Mouse (Mus musculus) heart, adult 2 months (tissue): Measurements from ENCODE around the gene Actl6b. TPM values are rescaled to one million over a fixed set of nuclear protein-coding genes. Genes with fewer than 3 reads are reported as not detected.
A peak's percentile ranks its signal among the peaks of the same experiment; 100 is the strongest.

ENCODE experiments used
- DNase-seq, 2 experiments: peaks; one replicate each; pipeline ENCODE4 v3.0.0; 2021
- H3K27ac ChIP-seq: fragments of 200-600 bp; 2 replicates; pipeline ENCODE4 v1.8.1; 2022
- H3K27me3 ChIP-seq: fragments of 200-500 bp; 2 replicates; pipeline ENCODE4 v1.6.1; 2012; ENCODE audit warnings: mild to moderate bottlenecking, low read length, inconsistent platforms, mixed read lengths; ENCODE audit not compliant: control insufficient read depth, insufficient read depth
- H3K36me3 ChIP-seq: fragments of 200-500 bp; 2 replicates; pipeline ENCODE4 v1.6.1; 2012; ENCODE audit warnings: low read length, inconsistent platforms; ENCODE audit not compliant: control insufficient read depth, insufficient read depth
- H3K4me1 ChIP-seq: fragments of 200-500 bp; 2 replicates; pipeline ENCODE4 v1.6.1; 2011; ENCODE audit warnings: low read length; ENCODE audit not compliant: control insufficient read depth, insufficient read depth
- H3K4me3 ChIP-seq: fragments of 200-600 bp; 2 replicates; pipeline ENCODE4 v1.8.1; 2022
- H3K79me2 ChIP-seq: fragments of 200-500 bp; replicated peaks from 2 replicates; pipeline ENCODE4 v1.6.1; 2012; ENCODE audit warnings: mild to moderate bottlenecking, inconsistent platforms, low read length, moderate library complexity, mixed read lengths; ENCODE audit not compliant: control insufficient read depth, insufficient read depth
- H3K9ac ChIP-seq: fragments of 200-500 bp; 2 replicates; pipeline ENCODE4 v1.6.1; 2012; ENCODE audit warnings: low read depth, mild to moderate bottlenecking, control low read depth, inconsistent platforms, low read length, mixed read lengths
- CTCF ChIP-seq: fragments of 200-600 bp; IDR thresholded peaks from 2 replicates; pipeline ENCODE4 v1.8.1; 2022; ENCODE audit warnings: antibody characterized with exemption, mild to moderate bottlenecking, moderate library complexity
- EP300 ChIP-seq: fragments of 200-500 bp; IDR thresholded peaks from 2 replicates; pipeline ENCODE4 v1.6.1; 2011; ENCODE audit warnings: low read depth, low read length, control low read depth; ENCODE audit not compliant: insufficient read depth
- POLR2A ChIP-seq: fragments of 200-500 bp; IDR thresholded peaks from 2 replicates; pipeline ENCODE4 v1.6.1; 2011; ENCODE audit warnings: mild to moderate bottlenecking, low read depth, low read length, control low read depth; ENCODE audit not compliant: insufficient read depth
- WGBS: fragments of 180-500 bp; shearing (Covaris S2); methylation state at CpG from one replicate; pipeline ENCODE4 v1.1.7; 2018; 5-methylcytosine and 5-hydroxymethylcytosine counted together
- intact Hi-C: fragments of 180-260 bp; cut with DNase I; formaldehyde crosslinking; loops from one replicate; pipeline ENCODE4 v1.15.1; 2025
- polyA plus RNA-seq: library from polyadenylated mRNA; depleted of rRNA; stranded (reverse); fragments of >200 nt; gene quantifications from 2 replicates; pipeline ENCODE4 v1.2.3, GENCODE M21; 2012
- total RNA-seq, 2 experiments: library from RNA; stranded (reverse); gene quantifications; 2 replicates each; pipeline ENCODE4 v1.2.3; 2021

The Actl6b gene
- total and polyA plus RNA-seq, 3 experiments = not detected

- H3K9ac ChIP-seq = peak overlapping the region; percentile 21; the same call in 1 of the 2 replicates
- peaks cover 18% of the 10 kb centered on the region for H3K4me1 ChIP-seq
- no peak overlapping the region for H3K27ac ChIP-seq
- TF ChIP-seq CTCF = peak; percentile 73
- TF ChIP-seq POLR2A = no peak
- TF ChIP-seq EP300 = no peak
- intact Hi-C loops = loop anchor here (5.0 kb wide), 2 partner anchors 139 to 234 kb away; partner anchors contain the start of gene Tsc22d4
- no peak overlapping the region for H3K4me3 ChIP-seq
- peak in 1 of 2 experiments; percentile 49 for DNase-seq
- WGBS = 65% methylated on average over 11 of the region's 11 CpGs
- H3K36me3 ChIP-seq = no peaks in the 10 kb centered on the region
- H3K27me3 ChIP-seq = no peaks in the 10 kb centered on the region
- peaks cover 13% of the 10 kb centered on the region for H3K79me2 ChIP-seq
Measured at GRCm38 (mm10) chr5:137512847-137513794, 40.2 kb upstream of the Actl6b start.

DNA sequence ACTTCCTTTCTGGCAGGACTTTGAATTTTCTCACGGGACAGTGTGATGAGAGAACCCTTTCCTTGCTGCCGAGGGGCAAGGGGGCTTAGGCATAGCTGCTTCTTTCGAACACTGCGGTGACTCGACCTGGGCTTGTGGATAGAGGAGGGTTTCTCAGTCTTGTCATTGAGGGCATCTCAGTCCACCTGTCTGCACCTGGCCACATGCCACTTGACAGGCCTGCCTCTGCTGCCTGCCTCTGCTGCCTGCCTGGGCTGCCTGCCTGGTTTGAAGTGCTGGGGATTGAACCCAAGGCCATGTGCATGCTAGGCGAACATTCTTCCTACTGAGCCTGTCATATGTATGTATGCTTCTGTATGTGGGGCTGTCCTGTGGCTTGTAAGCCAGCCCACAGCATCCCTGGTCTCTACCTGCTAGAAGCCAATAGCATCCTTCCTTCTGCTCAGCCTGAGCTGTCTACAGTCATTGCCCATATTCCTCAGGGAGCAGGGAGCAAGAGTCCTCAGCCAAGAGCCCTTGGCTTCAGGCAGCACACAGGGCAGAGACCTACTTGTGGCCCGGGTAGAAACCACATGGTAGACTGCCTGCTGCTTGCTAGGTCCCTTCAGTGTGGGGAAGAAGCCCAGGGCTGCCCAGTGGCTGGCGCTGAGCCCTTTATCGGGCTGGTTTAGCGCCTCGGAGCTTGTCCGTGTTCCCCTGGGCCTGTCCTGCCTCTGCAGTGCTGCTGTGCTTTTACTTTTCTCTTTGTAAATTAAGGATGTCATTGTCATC, 39.2 kb upstream of the Actl6b start:
- H3K4me1 ChIP-seq = peaks cover 18% of the 10 kb centered on the region
- intact Hi-C loops = loop anchor here (5.0 kb wide), 2 partner anchors 138 to 233 kb away; partner anchors contain the start of gene Tsc22d4
- H3K79me2 ChIP-seq = peaks cover 13% of the 10 kb centered on the region
- H3K27ac ChIP-seq = no peak overlapping the region
- 49% methylated on average over 12 of the region's 12 CpGs for WGBS
- no peak for TF ChIP-seq CTCF
- H3K36me3 ChIP-seq = no peaks in the 10 kb centered on the region
- no peak overlapping the region for H3K4me3 ChIP-seq
- peak in 1 of 2 experiments; percentile 20 for DNase-seq
- no peaks in the 10 kb centered on the region for H3K27me3 ChIP-seq
- H3K9ac ChIP-seq = no peak overlapping the region

GRCm38 (mm10) chr5:137514811-137515210, 38.5 kb upstream of the Actl6b start:
- H3K79me2 ChIP-seq = peaks cover 13% of the 10 kb centered on the region
- no peak overlapping the region for H3K27ac ChIP-seq
- 61% methylated on average over 3 of the region's 3 CpGs for WGBS
- intact Hi-C loops = loop anchor here (5.0 kb wide), 2 partner anchors 137 to 232 kb away; partner anchors contain the start of gene Tsc22d4
- H3K4me1 ChIP-seq = peaks cover 15% of the 10 kb centered on the region
- H3K36me3 ChIP-seq = no peaks in the 10 kb centered on the region
- H3K27me3 ChIP-seq = no peaks in the 10 kb centered on the region
- TF ChIP-seq POLR2A (no peak), EP300 (no peak), CTCF (no peak)
- no peak for DNase-seq
- H3K4me3 ChIP-seq = no peak overlapping the region
- H3K9ac ChIP-seq = no peak overlapping the region

DNA sequence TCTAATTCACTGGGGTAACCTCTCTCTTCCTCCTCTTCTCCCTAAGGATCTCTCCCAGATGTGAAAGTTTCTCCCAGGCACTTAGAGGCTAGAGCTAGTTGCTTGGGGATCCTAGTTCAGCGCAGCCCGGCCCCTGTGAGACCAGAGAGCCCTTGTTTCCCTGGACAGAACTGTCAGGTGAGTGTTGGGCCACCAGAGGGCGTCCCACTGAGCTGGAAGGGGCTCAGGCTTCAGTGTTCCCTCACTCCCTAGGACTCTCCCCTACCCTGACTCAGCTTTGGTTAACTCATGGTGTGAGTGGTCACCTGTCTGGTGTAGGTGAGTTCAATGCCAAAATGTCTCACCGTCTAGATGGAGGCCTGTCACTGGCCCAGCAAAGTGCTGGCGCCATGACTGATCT, 34.9 kb upstream of the Actl6b start, which contains the start of gene Gigyf1:
Gigyf1 (plus strand) TSS at position 113 of the 400 bp plus-strand sequence.
- peak in 1 of 2 experiments; percentile 35 for DNase-seq
- Histone ChIP-seq H3K4me3 (no peak within 1 kb of the TSS), H3K4me1 (peaks cover 9% of the 10 kb centered on the region), H3K27me3 (no peaks in the 10 kb centered on the region), H3K9ac (no peak within 1 kb of the TSS), H3K79me2 (peaks cover 3% of the 10 kb centered on the region), H3K27ac (no peak within 1 kb of the TSS), H3K36me3 (no peaks in the 10 kb centered on the region)
- WGBS = 72% methylated on average over 5 of the region's 5 CpGs
- intact Hi-C loops = no loop called here
- no peak for TF ChIP-seq EP300
- TF ChIP-seq CTCF = peak; percentile 65

GRCm38 (mm10) chr5:137519691-137520550, 33.4 kb upstream of the Actl6b start:
- DNase-seq = no peak
- Histone ChIP-seq H3K27me3 (no peaks in the 10 kb centered on the region), H3K36me3 (no peaks in the 10 kb centered on the region), H3K79me2 (no peaks in the 10 kb centered on the region; the same call in 1 of the 2 replicates), H3K4me1 (peaks cover under 1% of the 10 kb centered on the region; the same call in 1 of the 2 replicates), H3K9ac (no peak overlapping the region), H3K4me3 (no peak overlapping the region), H3K27ac (no peak overlapping the region)
- 84% methylated on average over 27 of the region's 27 CpGs for WGBS
- TF ChIP-seq POLR2A (no peak), EP300 (no peak), CTCF (no peak)
- intact Hi-C loops = no loop called here
